Mouse (Mus musculus): ENCODE data around the gene Ttc13. TPM values are rescaled to one million over a fixed set of nuclear protein-coding genes. Genes with fewer than 3 reads are reported as not detected.
A peak's percentile ranks its signal among the peaks of the same experiment; 100 is the strongest.

Gene Ttc13
- polyA plus RNA-seq (2015; fragmentation: Nextera tagmentation; extraction: Ambion mirVana): 43.0 and 45.7 TPM in 2 replicates

- peak within 1 kb of the TSS; percentile 96 for H3K4me3 ChIP-seq (ENCODE audit: low read length)
- 0 out of 2 replicates have a peak, but pooled peaks cover 4% of the 10 kb centered on the region for H3K36me3 ChIP-seq (ENCODE audit: control insufficient read depth, insufficient read depth, low read length)
- peak; percentile 100 for ATAC-seq (ENCODE audit: low read depth)
- H3K27me3 ChIP-seq (ENCODE audit: control insufficient read depth, insufficient read depth, low read depth, low read length): no peaks in the 10 kb centered on the region
- H3K4me2 ChIP-seq (ENCODE audit: low read depth, low read length): peak within 1 kb of the TSS; percentile 95
- H3K9me3 ChIP-seq (ENCODE audit: control insufficient read depth, low read length): no peaks in the 10 kb centered on the region
- under 1% methylated on average over 56 of the region's 59 CpGs for WGBS
- H3K4me1 ChIP-seq (replicated peaks; ENCODE audit: control insufficient read depth, insufficient read depth, low read length): peaks cover 15% of the 10 kb centered on the region
- H3K27ac ChIP-seq (ENCODE audit: low read length): peak within 1 kb of the TSS; percentile 25; the same call in 1 of the 2 replicates
- H3K9ac ChIP-seq (ENCODE audit: low read length): peak within 1 kb of the TSS; percentile 80
Measured at GRCm38 (mm10) chr8:124721862-124722515, at the start of gene Ttc13, which contains the start of gene Arv1. Gene Ttc13 (minus strand): TSS chr8:124721983. Gene Arv1 (plus strand): TSS chr8:124722139.

DNA sequence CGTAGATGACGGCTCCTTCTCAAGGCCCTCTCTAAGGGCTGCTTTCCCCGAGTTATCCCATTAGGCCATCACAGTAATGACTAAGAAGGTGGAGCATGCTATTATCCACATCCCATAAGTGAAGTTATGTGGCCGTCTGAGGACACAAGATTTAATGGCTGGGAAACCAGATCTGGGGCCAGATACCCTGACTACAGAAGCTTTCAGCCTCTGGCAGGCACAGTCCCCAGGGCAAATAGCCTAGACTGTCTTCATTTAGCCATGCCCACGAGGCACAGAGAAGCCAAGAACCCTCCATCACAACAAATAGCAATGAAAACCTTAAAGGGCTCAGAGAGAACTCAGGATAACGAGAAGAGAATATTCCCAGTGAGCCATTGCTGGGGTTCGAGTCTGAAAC is 41.3 kb upstream of the Ttc13 start:
- Histone ChIP-seq H3K4me1 (replicated peaks; ENCODE audit: control insufficient read depth, insufficient read depth, low read length) (no peaks in the 10 kb centered on the region), H3K36me3 (ENCODE audit: control insufficient read depth, insufficient read depth, low read length) (no peaks in the 10 kb centered on the region), H3K27ac (ENCODE audit: low read length) (no peak overlapping the region), H3K9ac (ENCODE audit: low read length) (no peak overlapping the region), H3K4me3 (ENCODE audit: low read length) (no peak overlapping the region), H3K9me3 (ENCODE audit: control insufficient read depth, low read length) (no peaks in the 10 kb centered on the region), H3K4me2 (ENCODE audit: low read depth, low read length) (no peak overlapping the region), H3K27me3 (ENCODE audit: control insufficient read depth, insufficient read depth, low read depth, low read length) (no peaks in the 10 kb centered on the region)
- ATAC-seq (ENCODE audit: low read depth): no peak
- WGBS: 54% methylated on average over 7 of the region's 7 CpGs

GRCm38 (mm10) chr8:124758544-124758943 is 36.8 kb upstream of the Ttc13 start:
- Histone ChIP-seq H3K9ac (ENCODE audit: low read length) (no peak overlapping the region), H3K4me1 (replicated peaks; ENCODE audit: control insufficient read depth, insufficient read depth, low read length) (peaks cover 10% of the 10 kb centered on the region), H3K4me2 (ENCODE audit: low read depth, low read length) (no peak overlapping the region), H3K27me3 (ENCODE audit: control insufficient read depth, insufficient read depth, low read depth, low read length) (no peaks in the 10 kb centered on the region), H3K4me3 (ENCODE audit: low read length) (no peak overlapping the region), H3K9me3 (ENCODE audit: control insufficient read depth, low read length) (no peaks in the 10 kb centered on the region), H3K27ac (ENCODE audit: low read length) (no peak overlapping the region), H3K36me3 (ENCODE audit: control insufficient read depth, insufficient read depth, low read length) (no peaks in the 10 kb centered on the region)
- 31% methylated on average over 3 of the region's 3 CpGs for WGBS
- no peak for ATAC-seq (ENCODE audit: low read depth)

DNA sequence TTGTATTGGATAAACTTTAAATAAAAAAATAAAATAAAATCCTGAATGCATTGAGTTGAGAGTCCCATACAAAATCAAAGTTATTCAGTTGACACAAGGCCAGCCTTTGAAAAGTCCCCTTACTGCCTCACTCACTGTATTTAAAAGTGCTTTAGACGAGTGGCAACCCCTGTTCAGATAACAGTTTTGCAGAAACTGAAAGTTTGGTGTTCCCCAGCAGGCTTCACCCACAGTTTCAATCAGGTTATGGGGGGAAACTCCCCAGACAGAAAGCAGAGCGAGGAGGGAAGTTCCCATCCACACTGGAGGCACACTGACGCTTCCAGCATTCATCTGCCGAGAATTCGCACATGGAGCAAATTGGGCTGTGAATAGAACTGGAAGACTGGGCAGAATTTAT is 34.8 kb upstream of the Ttc13 start:
- H3K4me3 ChIP-seq (ENCODE audit: low read length): no peak overlapping the region
- H3K4me1 ChIP-seq (replicated peaks; ENCODE audit: control insufficient read depth, insufficient read depth, low read length): peaks cover 16% of the 10 kb centered on the region
- 52% methylated on average over 5 of the region's 5 CpGs for WGBS
- H3K36me3 ChIP-seq (ENCODE audit: control insufficient read depth, insufficient read depth, low read length): no peaks in the 10 kb centered on the region
- peak overlapping the region; percentile 25 for H3K27ac ChIP-seq (ENCODE audit: low read length)
- no peak overlapping the region for H3K9ac ChIP-seq (ENCODE audit: low read length)
- ATAC-seq (ENCODE audit: low read depth): no peak
- peaks cover 7% of the 10 kb centered on the region for H3K27me3 ChIP-seq (ENCODE audit: control insufficient read depth, insufficient read depth, low read depth, low read length)
- H3K9me3 ChIP-seq (ENCODE audit: control insufficient read depth, low read length): no peaks in the 10 kb centered on the region
- no peak overlapping the region for H3K4me2 ChIP-seq (ENCODE audit: low read depth, low read length)

- Histone ChIP-seq H3K9me3 (ENCODE audit: control insufficient read depth, low read length) (no peaks in the 10 kb centered on the region), H3K27me3 (ENCODE audit: control insufficient read depth, insufficient read depth, low read depth, low read length) (peaks cover 11% of the 10 kb centered on the region), H3K9ac (ENCODE audit: low read length) (no peak overlapping the region), H3K4me3 (ENCODE audit: low read length) (no peak overlapping the region), H3K4me1 (replicated peaks; ENCODE audit: control insufficient read depth, insufficient read depth, low read length) (peaks cover 17% of the 10 kb centered on the region), H3K36me3 (ENCODE audit: control insufficient read depth, insufficient read depth, low read length) (no peaks in the 10 kb centered on the region), H3K4me2 (ENCODE audit: low read depth, low read length) (no peak overlapping the region), H3K27ac (ENCODE audit: low read length) (peak overlapping the region; percentile 25; the same call in 1 of the 2 replicates)
- ATAC-seq (ENCODE audit: low read depth): no peak
- 42% methylated on average over 2 of the region's 2 CpGs for WGBS
Measured at GRCm38 (mm10) chr8:124756153-124756552, 34.4 kb upstream of the Ttc13 start.

DNA sequence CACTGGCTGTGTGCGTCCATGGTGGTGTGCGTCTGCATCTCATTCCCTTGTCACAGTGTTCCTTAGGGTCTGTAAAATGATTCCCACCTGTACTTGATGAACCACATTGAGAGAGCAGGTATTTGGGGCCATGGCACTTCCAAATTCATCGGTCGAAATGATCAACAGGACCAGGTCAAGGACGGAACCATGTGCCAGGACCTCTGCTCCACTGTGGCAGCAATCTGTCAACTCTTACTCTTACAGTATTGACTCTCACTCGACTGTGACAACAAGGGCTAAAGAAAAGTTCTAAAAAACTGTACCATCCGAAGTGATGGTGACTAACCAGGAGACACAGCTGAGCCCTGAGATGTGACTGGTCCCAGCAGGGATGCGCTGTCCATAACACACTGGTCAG is 33.7 kb upstream of the Ttc13 start:
- Histone ChIP-seq H3K9me3 (ENCODE audit: control insufficient read depth, low read length) (no peaks in the 10 kb centered on the region), H3K36me3 (ENCODE audit: control insufficient read depth, insufficient read depth, low read length) (no peaks in the 10 kb centered on the region), H3K27me3 (ENCODE audit: control insufficient read depth, insufficient read depth, low read depth, low read length) (peaks cover 17% of the 10 kb centered on the region), H3K27ac (ENCODE audit: low read length) (peak overlapping the region; percentile 85), H3K9ac (ENCODE audit: low read length) (no peak overlapping the region), H3K4me2 (ENCODE audit: low read depth, low read length) (no peak overlapping the region), H3K4me3 (ENCODE audit: low read length) (no peak overlapping the region), H3K4me1 (replicated peaks; ENCODE audit: control insufficient read depth, insufficient read depth, low read length) (peaks cover 19% of the 10 kb centered on the region)
- no peak for ATAC-seq (ENCODE audit: low read depth)
- 66% methylated on average over 8 of the region's 8 CpGs for WGBS

- Histone ChIP-seq H3K9ac (ENCODE audit: low read length) (no peak overlapping the region), H3K27ac (ENCODE audit: low read length) (peak overlapping the region; percentile 85), H3K27me3 (ENCODE audit: control insufficient read depth, insufficient read depth, low read depth, low read length) (peaks cover 20% of the 10 kb centered on the region), H3K4me1 (replicated peaks; ENCODE audit: control insufficient read depth, insufficient read depth, low read length) (peaks cover 19% of the 10 kb centered on the region), H3K4me3 (ENCODE audit: low read length) (no peak overlapping the region), H3K36me3 (ENCODE audit: control insufficient read depth, insufficient read depth, low read length) (no peaks in the 10 kb centered on the region), H3K9me3 (ENCODE audit: control insufficient read depth, low read length) (no peaks in the 10 kb centered on the region), H3K4me2 (ENCODE audit: low read depth, low read length) (peak overlapping the region; percentile 15; the same call in 1 of the 2 replicates)
- WGBS: 14% methylated on average over 4 of the region's 4 CpGs
- no peak for ATAC-seq (ENCODE audit: low read depth)
Measured at GRCm38 (mm10) chr8:124754792-124755190, 33.0 kb upstream of the Ttc13 start.

GRCm38 (mm10) chr8:124754101-124754791 is 32.5 kb upstream of the Ttc13 start:
- Histone ChIP-seq H3K27ac (ENCODE audit: low read length) (peak overlapping the region; percentile 85), H3K9me3 (ENCODE audit: control insufficient read depth, low read length) (no peaks in the 10 kb centered on the region), H3K27me3 (ENCODE audit: control insufficient read depth, insufficient read depth, low read depth, low read length) (peaks cover 20% of the 10 kb centered on the region), H3K4me2 (ENCODE audit: low read depth, low read length) (peak overlapping the region; percentile 15), H3K9ac (ENCODE audit: low read length) (no peak overlapping the region), H3K4me3 (ENCODE audit: low read length) (no peak overlapping the region), H3K36me3 (ENCODE audit: control insufficient read depth, insufficient read depth, low read length) (no peaks in the 10 kb centered on the region), H3K4me1 (replicated peaks; ENCODE audit: control insufficient read depth, insufficient read depth, low read length) (peaks cover 19% of the 10 kb centered on the region)
- 10% methylated on average over 11 of the region's 11 CpGs for WGBS
- ATAC-seq (ENCODE audit: low read depth): peak; percentile 64

DNA sequence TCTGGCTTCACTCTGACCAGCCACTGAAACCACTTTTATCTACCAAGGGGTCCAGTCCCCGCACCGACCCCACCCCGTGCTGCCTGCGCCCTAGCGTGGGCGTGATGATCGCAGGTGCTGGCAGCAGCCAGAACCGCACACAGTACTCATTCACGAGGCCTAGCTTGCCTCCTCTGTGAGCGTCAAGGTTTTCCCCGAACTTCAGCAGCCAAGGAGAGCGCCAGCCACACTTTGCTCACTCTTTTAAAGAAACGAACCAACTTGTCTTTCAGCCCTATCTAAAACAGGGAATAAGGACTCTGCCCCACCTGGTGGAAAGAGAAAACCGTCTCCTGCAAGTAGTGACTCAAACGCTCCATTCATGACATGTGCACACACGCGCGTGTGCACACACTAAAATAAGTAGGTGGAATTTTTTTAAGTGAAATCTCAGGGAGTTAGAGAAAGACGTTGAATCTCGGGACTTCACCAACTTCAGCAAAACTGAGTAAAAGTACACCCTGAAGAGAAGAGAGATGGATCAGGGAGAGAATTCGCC is 30.6 kb upstream of the Ttc13 start:
- peaks cover 19% of the 10 kb centered on the region for H3K4me1 ChIP-seq (replicated peaks; ENCODE audit: control insufficient read depth, insufficient read depth, low read length)
- H3K27ac ChIP-seq (ENCODE audit: low read length): peak overlapping the region; percentile 41; the same call in 1 of the 2 replicates
- 30% methylated on average over 21 of the region's 21 CpGs for WGBS
- no peak overlapping the region; the same call in 1 of the 2 replicates for H3K4me3 ChIP-seq (ENCODE audit: low read length)
- no peak overlapping the region for H3K9ac ChIP-seq (ENCODE audit: low read length)
- H3K36me3 ChIP-seq (ENCODE audit: control insufficient read depth, insufficient read depth, low read length): no peaks in the 10 kb centered on the region
- H3K27me3 ChIP-seq (ENCODE audit: control insufficient read depth, insufficient read depth, low read depth, low read length): peaks cover 20% of the 10 kb centered on the region
- H3K4me2 ChIP-seq (ENCODE audit: low read depth, low read length): peak overlapping the region; percentile 92; the same call in 1 of the 2 replicates
- no peaks in the 10 kb centered on the region for H3K9me3 ChIP-seq (ENCODE audit: control insufficient read depth, low read length)
- ATAC-seq (ENCODE audit: low read depth): no peak
